Mouse (Mus musculus) heart, postnatal 10 days (tissue): ENCODE measurements around the gene Bpifa1. TPM values are rescaled to one million over a fixed set of nuclear protein-coding genes. Genes with fewer than 3 reads are reported as not detected.

ENCODE experiments used
- DNase-seq, 2 experiments: peaks; one replicate each; pipeline ENCODE4 v3.0.0; 2021
- intact Hi-C: fragments of 180-260 bp; cut with DNase I; formaldehyde crosslinking; loops from one replicate; pipeline ENCODE4 v1.15.1; 2025
- total RNA-seq, 2 experiments: library from RNA; stranded (reverse); gene quantifications; 2 replicates each; pipeline ENCODE4 v1.2.3; 2021

The Bpifa1 gene
- total RNA-seq, 2 experiments from 2014 or later = 0.24 TPM; not detected in 1

- DNase-seq = no peak
- intact Hi-C loops = no loop called here
Measured at GRCm38 (mm10) chr2:154193994-154194504, 51.4 kb downstream of the Bpifa1 start.

- no peak for DNase-seq
- intact Hi-C loops = no loop called here
Measured at GRCm38 (mm10) chr2:154197036-154197435, 54.4 kb downstream of the Bpifa1 start.

Other genes with a start within 250 kb of the Bpifa1 start
- not detected for gene Bpifb6, start 242.5 kb upstream of the Bpifa1 start, total RNA-seq
- gene Bpifb3, start 224.7 kb upstream of the Bpifa1 start, total RNA-seq = not detected
- not detected for gene Bpifb4, start 204.7 kb upstream of the Bpifa1 start, total RNA-seq
- not detected for gene Bpifa6, start 167.9 kb upstream of the Bpifa1 start, total RNA-seq
- gene Bpifa2, start 134.6 kb upstream of the Bpifa1 start, total RNA-seq = under 1 TPM in 1 of 2 experiments, not detected in 1; 0.36 TPM
- gene Bpifa3, start 12.5 kb upstream of the Bpifa1 start, total RNA-seq = not detected
- not detected for gene Bpifa5, start 19.7 kb downstream of the Bpifa1 start, total RNA-seq
- under 1 TPM; 0.15 to 0.24 TPM for gene Bpifb1, start 47.9 kb downstream of the Bpifa1 start, total RNA-seq
- not detected for gene Bpifb5, start 80.9 kb downstream of the Bpifa1 start, total RNA-seq
- gene Bpifb9a, start 115.0 kb downstream of the Bpifa1 start, total RNA-seq = not detected
- gene Bpifb9b, start 164.3 kb downstream of the Bpifa1 start, total RNA-seq = not detected
- 10 to 100 TPM; 13.6 to 16.3 TPM for gene Cdk5rap1, start 230.1 kb downstream of the Bpifa1 start, total RNA-seq